Comparison of ENCODE assay signal across 8 mouse cellular contexts in the genomic region with DNA sequence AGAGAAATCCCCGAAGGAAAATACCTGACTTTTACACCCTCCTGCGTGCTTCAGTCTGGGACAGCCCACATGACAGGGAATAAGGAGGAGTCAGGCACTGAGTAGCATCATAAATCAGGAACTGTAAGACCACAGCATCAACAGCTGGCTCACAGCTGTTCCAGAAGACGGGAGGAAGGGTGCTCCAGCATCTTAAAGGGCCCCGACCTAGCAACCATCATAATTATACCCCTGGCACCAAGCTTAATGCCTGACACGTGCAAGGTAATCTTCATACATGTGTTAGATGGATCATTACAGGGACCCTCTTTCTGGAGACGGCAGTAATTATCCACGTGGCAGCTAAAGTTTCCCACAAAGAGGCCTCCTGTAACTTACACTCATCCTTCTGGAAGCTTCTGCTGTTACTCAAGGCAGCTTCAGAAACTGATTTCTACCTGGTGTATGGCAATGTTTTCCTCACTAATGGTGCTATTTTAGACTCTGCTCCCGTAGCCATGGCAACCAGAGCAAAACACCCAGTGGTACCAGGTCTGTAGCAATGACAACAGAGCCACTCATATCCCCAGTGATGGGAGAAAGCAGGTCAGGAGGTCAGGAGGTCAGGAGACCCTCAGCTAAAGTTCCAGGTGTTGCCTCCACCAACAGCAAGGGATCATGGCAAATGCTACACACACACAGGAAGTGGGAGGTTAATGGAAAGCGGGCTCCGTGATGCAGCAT.
DNase-seq lines count a peak whose midpoint lies in the region; ATAC-seq and TF ChIP-seq lines count a peak whose summit lies in the region.

No protein-coding gene starts in this region.

- H3K9ac ChIP-seq in intestine, embryonic 14.5 days (ENCODE audit: low read length) = no peak overlapping the region; the same call in 1 of the 2 replicates
- H3K9ac ChIP-seq in intestine, postnatal 0 days (ENCODE audit: low read depth, low read length) = no peak overlapping the region
- no peak overlapping the region for H3K9ac ChIP-seq in forebrain, postnatal 0 days
- no peak overlapping the region for H3K9ac ChIP-seq in neural tube, embryonic 11.5 days (ENCODE audit: low read length)

- peak overlapping the region; percentile 19; the same call in 1 of the 2 replicates for H3K4me2 ChIP-seq in intestine, embryonic 14.5 days (ENCODE audit: low read length)
- no peak overlapping the region for H3K4me2 ChIP-seq in intestine, postnatal 0 days (replicated peaks; ENCODE audit: low read depth)
- no peak overlapping the region for H3K4me2 ChIP-seq in forebrain, postnatal 0 days (ENCODE audit: low read depth)
- no peak overlapping the region for H3K4me2 ChIP-seq in neural tube, embryonic 11.5 days (ENCODE audit: low read depth)

- WGBS in intestine, embryonic 14.5 days = 42% methylated on average over 10 of the region's 10 CpGs
- 58% methylated on average over 10 of the region's 10 CpGs for WGBS in intestine, postnatal 0 days
- WGBS in forebrain, postnatal 0 days = 63% methylated on average over 10 of the region's 10 CpGs
- WGBS in neural tube, embryonic 11.5 days = 48% methylated on average over 10 of the region's 10 CpGs

- peak; percentile 66 for DNase-seq in intestine, embryonic 14.5 days (ENCODE audit: low spot score)
- peak; percentile 43 for DNase-seq in forebrain, postnatal 0 days
- DNase-seq in kidney, postnatal 4 days = peak; percentile 72 to 78
- DNase-seq in neural tube, embryonic 11.5 days (ENCODE audit: low spot score) = peak; percentile 23
- DNase-seq in adrenal gland, postnatal 36 days = no peak
- no peak for DNase-seq in thymus, postnatal 36 days
- DNase-seq in adrenal gland, adult (ENCODE audit: inconsistent age in 2 of 2, low spot score in 1 of 2) = no peak

- no peaks in the 10 kb centered on the region for H3K9me3 ChIP-seq in intestine, embryonic 14.5 days (ENCODE audit: control insufficient read depth, low read length)
- no peaks in the 10 kb centered on the region for H3K9me3 ChIP-seq in intestine, postnatal 0 days (ENCODE audit: control insufficient read depth)
- no peaks in the 10 kb centered on the region for H3K9me3 ChIP-seq in forebrain, postnatal 0 days (ENCODE audit: low read length)
- no peaks in the 10 kb centered on the region for H3K9me3 ChIP-seq in neural tube, embryonic 11.5 days (ENCODE audit: control insufficient read depth, low read length)

- no peak for TF ChIP-seq CTCF in intestine, postnatal 0 days (IDR thresholded peaks at IDR 0.05; ENCODE audit: low read depth)
- no peak for TF ChIP-seq CTCF in forebrain, postnatal 0 days (IDR thresholded peaks at IDR 0.05; ENCODE audit: low read depth)

- no peaks in the 10 kb centered on the region for H3K27me3 ChIP-seq in intestine, embryonic 14.5 days (replicated peaks; ENCODE audit: control insufficient read depth, insufficient read depth, low read length)
- H3K27me3 ChIP-seq in intestine, postnatal 0 days (replicated peaks; ENCODE audit: control insufficient read depth, insufficient read depth, low read length) = no peaks in the 10 kb centered on the region
- no peaks in the 10 kb centered on the region for H3K27me3 ChIP-seq in forebrain, postnatal 0 days (ENCODE audit: insufficient read depth, low read length)
- no peaks in the 10 kb centered on the region for H3K27me3 ChIP-seq in neural tube, embryonic 11.5 days (ENCODE audit: control insufficient read depth, insufficient read depth, low read length)

- H3K36me3 ChIP-seq in intestine, embryonic 14.5 days (ENCODE audit: control insufficient read depth, insufficient read depth, low read length) = no peaks in the 10 kb centered on the region
- no peaks in the 10 kb centered on the region for H3K36me3 ChIP-seq in intestine, postnatal 0 days (ENCODE audit: control insufficient read depth, insufficient read depth)
- H3K36me3 ChIP-seq in forebrain, postnatal 0 days (ENCODE audit: insufficient read depth) = no peaks in the 10 kb centered on the region
- H3K36me3 ChIP-seq in neural tube, embryonic 11.5 days (ENCODE audit: control insufficient read depth, insufficient read depth, low read length) = no peaks in the 10 kb centered on the region

- no peak overlapping the region for H3K4me3 ChIP-seq in intestine, embryonic 14.5 days (ENCODE audit: low read depth, low read length)
- no peak overlapping the region for H3K4me3 ChIP-seq in intestine, postnatal 0 days (ENCODE audit: low read depth, low read length)
- H3K4me3 ChIP-seq in forebrain, postnatal 0 days (ENCODE audit: low read depth, low read length) = no peak overlapping the region
- no peak overlapping the region for H3K4me3 ChIP-seq in neural tube, embryonic 11.5 days (ENCODE audit: low read depth, low read length)

- H3K4me1 ChIP-seq in intestine, embryonic 14.5 days (replicated peaks; ENCODE audit: control insufficient read depth, insufficient read depth, low read length) = peaks cover 17% of the 10 kb centered on the region; the same call in 1 of the 2 replicates
- H3K4me1 ChIP-seq in intestine, postnatal 0 days (replicated peaks; ENCODE audit: control insufficient read depth, insufficient read depth, low read length) = no peaks in the 10 kb centered on the region
- H3K4me1 ChIP-seq in forebrain, postnatal 0 days (ENCODE audit: insufficient read depth) = peaks cover 3% of the 10 kb centered on the region; the same call in 1 of the 2 replicates
- peaks cover 11% of the 10 kb centered on the region; the same call in 1 of the 2 replicates for H3K4me1 ChIP-seq in neural tube, embryonic 11.5 days (ENCODE audit: control insufficient read depth, insufficient read depth, low read length)

- peak; percentile 81 for ATAC-seq in intestine, embryonic 14.5 days (replicated peaks; ENCODE audit: low FRiP score, low TSS enrichment, low read depth)
- ATAC-seq in intestine, postnatal 0 days = no peak
- ATAC-seq in forebrain, postnatal 0 days = peak; percentile 73
- ATAC-seq in neural tube, embryonic 11.5 days (ENCODE audit: insufficient read depth, low FRiP score, low TSS enrichment) = no peak

- H3K27ac ChIP-seq in intestine, embryonic 14.5 days (ENCODE audit: low read depth) = peak overlapping the region; percentile 51; the same call in 1 of the 2 replicates
- no peak overlapping the region for H3K27ac ChIP-seq in intestine, postnatal 0 days (ENCODE audit: low read depth, low read length)
- H3K27ac ChIP-seq in forebrain, postnatal 0 days (ENCODE audit: low read depth, low read length) = 0 out of 2 replicates have a peak overlapping the region, but pooled peaks have one; percentile 15
- no peak overlapping the region for H3K27ac ChIP-seq in neural tube, embryonic 11.5 days (ENCODE audit: low read depth, low read length)

Comparison
In these comparisons a context has a peak if more than half of its experiments do, and no peak if none do; other contexts are left out.
1. ATAC-seq: peak in intestine, embryonic 14.5 days (single experiment) and forebrain, postnatal 0 days (single experiment); none in intestine, postnatal 0 days (single experiment) and neural tube, embryonic 11.5 days (single experiment).
2. H3K27ac ChIP-seq: peak in intestine, embryonic 14.5 days (single experiment) and forebrain, postnatal 0 days (single experiment); none in intestine, postnatal 0 days (single experiment) and neural tube, embryonic 11.5 days (single experiment).
3. DNase-seq: peak in intestine, embryonic 14.5 days (single experiment), forebrain, postnatal 0 days (single experiment), kidney, postnatal 4 days (2 of 2) and neural tube, embryonic 11.5 days (single experiment); none in adrenal gland, postnatal 36 days (0 of 2), thymus, postnatal 36 days (0 of 2) and adrenal gland, adult (0 of 2).